Mouse (Mus musculus): Measurements from ENCODE around the gene AI661453.

DNA sequence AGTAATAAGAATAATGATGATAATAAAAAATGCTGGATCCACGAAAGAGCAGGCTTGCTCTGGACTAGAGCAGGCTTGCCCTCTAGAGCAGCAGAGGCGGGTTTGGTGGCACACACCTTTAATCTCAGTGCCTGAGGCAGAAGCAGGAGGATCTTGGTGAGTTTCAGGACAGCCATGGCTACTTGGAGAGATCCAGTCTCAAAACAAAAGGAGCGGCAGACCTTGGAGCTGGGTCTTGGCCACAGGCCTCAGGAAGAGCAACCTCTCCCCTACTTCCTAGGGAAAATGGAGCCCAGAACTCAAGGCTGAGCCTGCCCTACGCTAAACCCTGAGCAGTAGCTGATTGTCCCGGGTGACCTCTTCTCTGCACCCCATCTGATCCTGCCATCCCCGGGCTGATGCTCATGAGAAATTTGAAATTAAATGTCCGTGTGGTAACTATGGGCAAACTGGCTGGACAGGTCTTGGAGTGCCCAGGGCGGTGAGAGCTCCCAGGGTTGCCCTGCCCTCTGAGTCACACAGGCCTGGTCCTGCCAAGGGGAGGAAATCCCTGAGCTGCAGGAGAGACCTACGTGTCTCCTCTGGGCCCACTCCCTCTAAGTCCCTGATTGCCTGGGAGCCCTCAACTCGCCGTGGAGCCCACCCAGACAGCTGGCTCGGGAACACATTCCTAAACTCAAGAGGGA is 14.6 kb downstream of the AI661453 start:
- TF ChIP-seq POLR2A (IDR thresholded peaks at IDR 0.05; ENCODE audit: borderline replicate concordance, extremely low read depth, low read depth, low read length) (no peak), CTCF (IDR thresholded peaks at IDR 0.05; ENCODE audit: insufficient read depth, low read length) (no peak)

Measured in lung, adult 2 months (tissue).